Mouse (Mus musculus) forebrain, postnatal 0 days (tissue): Measurements from ENCODE around the gene Hint1. TPM values are rescaled to one million over a fixed set of nuclear protein-coding genes. Genes with fewer than 3 reads are reported as not detected.

Experiments used
- ATAC-seq: fragments of 200-750 bp; cut with Nextera tagmentation; 2 replicates; pipeline ENCODE4 v1.8.0; 2017; ENCODE audit warnings: mild to moderate bottlenecking, moderate library complexity
- DNase-seq: peaks from one replicate; pipeline ENCODE4 v3.0.0-alpha.2; 2015
- H3K27ac ChIP-seq: fragments of 300-500 bp; sonication (generic); 2 replicates; pipeline ENCODE4 v1.5.1; 2014; ENCODE audit warnings: low read depth, mild to moderate bottlenecking, antibody characterized with exemption, low read length, moderate library complexity, mixed read lengths
- H3K27me3 ChIP-seq: fragments of 300-500 bp; sonication (generic); 2 replicates; pipeline ENCODE4 v1.6.1; 2014; ENCODE audit warnings: mild to moderate bottlenecking, low read length, mixed read lengths; ENCODE audit not compliant: insufficient read depth
- H3K36me3 ChIP-seq: fragments of 300-500 bp; sonication (generic); 2 replicates; pipeline ENCODE4 v1.6.1; 2014; ENCODE audit warnings: mild to moderate bottlenecking, moderate library complexity; ENCODE audit not compliant: insufficient read depth
- H3K4me1 ChIP-seq: fragments of 300-500 bp; sonication (generic); 2 replicates; pipeline ENCODE4 v1.6.1; 2014; ENCODE audit warnings: antibody characterized with exemption; ENCODE audit not compliant: insufficient read depth
- H3K4me2 ChIP-seq: fragments of 300-500 bp; sonication (generic); 2 replicates; pipeline ENCODE4 v1.6.1; 2014; ENCODE audit warnings: low read depth, mild to moderate bottlenecking, moderate library complexity
- H3K4me3 ChIP-seq: fragments of 300-500 bp; sonication (generic); 2 replicates; pipeline ENCODE4 v1.5.1; 2014; ENCODE audit warnings: low read depth, low read length, mixed read lengths
- H3K9ac ChIP-seq: fragments of 300-500 bp; sonication (generic); 2 replicates; pipeline ENCODE4 v1.6.1; 2014; ENCODE audit warnings: mild to moderate bottlenecking
- H3K9me3 ChIP-seq: fragments of 300-500 bp; sonication (generic); 2 replicates; pipeline ENCODE4 v1.6.1; 2016; ENCODE audit warnings: low read length
- CTCF ChIP-seq: sonication (generic); IDR thresholded peaks from 2 replicates; pipeline ENCODE4 v1.5.1; 2016; ENCODE audit warnings: antibody characterized with exemption, control low read depth, low read depth
- WGBS: fragments of 180-500 bp; shearing (Covaris S2); extraction: QIAGEN DNeasy Blood & Tissue Kit; methylation state at CpG from one replicate; pipeline ENCODE4 v1.1.7; 2014; 5-methylcytosine and 5-hydroxymethylcytosine counted together
- polyA plus RNA-seq: library from polyadenylated mRNA; unstranded; fragments of >200 nt; fragmentation: Nextera tagmentation; extraction: Ambion mirVana; gene quantifications from 2 replicates; pipeline ENCODE4 v1.2.1, GENCODE M21; 2015
- total RNA-seq: library from RNA; depleted of rRNA; stranded (reverse); fragments of >200 nt; gene quantifications from 2 replicates; pipeline ENCODE4 v1.2.3, GENCODE M21; 2014

Hint1 gene
- total and polyA plus RNA-seq, 2 experiments from 2014 or later = 622 to 1,041 TPM

- H3K4me1 ChIP-seq = peaks cover 6% of the 10 kb centered on the region
- H3K27ac ChIP-seq = 0 out of 2 replicates have a peak overlapping the region, but pooled peaks have one; percentile 35
Measured at GRCm38 (mm10) chr11:54862621-54863520, 3.3 kb upstream of the Hint1 start.

GRCm38 (mm10) chr11:54865330-54866085 is 675 bp upstream of the Hint1 start:
- ATAC-seq (no peak), DNase-seq (no peak)
- peak overlapping the region; percentile 98; the same call in 1 of the 2 replicates for H3K9ac ChIP-seq
- peak overlapping the region; percentile 92 for H3K4me3 ChIP-seq
- peak overlapping the region; percentile 62 for H3K4me2 ChIP-seq
- peak overlapping the region; percentile 92; the same call in 1 of the 2 replicates for H3K27ac ChIP-seq
- no peaks in the 10 kb centered on the region for H3K27me3 ChIP-seq
- 72% methylated on average over 6 of the region's 6 CpGs for WGBS
- H3K4me1 ChIP-seq = peaks cover 9% of the 10 kb centered on the region
- peaks cover 11% of the 10 kb centered on the region for H3K36me3 ChIP-seq
- no peak for TF ChIP-seq CTCF
- no peaks in the 10 kb centered on the region for H3K9me3 ChIP-seq

More at GRCm38 (mm10) chr11:54862621-54863520, 3.3 kb upstream of the Hint1 start:
- no peak overlapping the region for H3K9ac ChIP-seq
- no peaks in the 10 kb centered on the region for H3K27me3 ChIP-seq
- H3K4me2 ChIP-seq = no peak overlapping the region
- H3K9me3 ChIP-seq = no peaks in the 10 kb centered on the region
- no peak overlapping the region for H3K4me3 ChIP-seq
- peak; percentile 82 for DNase-seq
- TF ChIP-seq CTCF = peak; percentile 86
- WGBS = 38% methylated on average over 10 of the region's 10 CpGs
- H3K36me3 ChIP-seq = no peaks in the 10 kb centered on the region
- ATAC-seq = no peak

GRCm38 (mm10) chr11:54867049-54867385 is 834 bp downstream of the Hint1 start:
- no peak for TF ChIP-seq CTCF
- DNase-seq (peak; percentile 38), ATAC-seq (no peak)
- Histone ChIP-seq H3K27me3 (no peaks in the 10 kb centered on the region), H3K9me3 (no peaks in the 10 kb centered on the region), H3K4me2 (peak overlapping the region; percentile 62), H3K36me3 (peaks cover 24% of the 10 kb centered on the region), H3K27ac (peak overlapping the region; percentile 92), H3K4me3 (peak overlapping the region; percentile 92), H3K9ac (peak overlapping the region; percentile 98), H3K4me1 (peaks cover 9% of the 10 kb centered on the region)
- WGBS = under 1% methylated on average over 5 of the region's 5 CpGs

- Histone ChIP-seq H3K4me2 (peak overlapping the region; percentile 62), H3K4me3 (no peak overlapping the region), H3K9me3 (no peaks in the 10 kb centered on the region), H3K27ac (no peak overlapping the region), H3K27me3 (no peaks in the 10 kb centered on the region), H3K9ac (peak overlapping the region; percentile 98; the same call in 1 of the 2 replicates), H3K4me1 (peaks cover 9% of the 10 kb centered on the region), H3K36me3 (peaks cover 31% of the 10 kb centered on the region)
- DNase-seq (no peak), ATAC-seq (no peak)
- no peak for TF ChIP-seq CTCF
- 86% methylated on average over 3 of the region's 3 CpGs for WGBS
Measured at GRCm38 (mm10) chr11:54867903-54868434, 1.8 kb downstream of the Hint1 start.

- Histone ChIP-seq H3K9ac (no peak overlapping the region; the same call in 1 of the 2 replicates), H3K36me3 (peaks cover 33% of the 10 kb centered on the region), H3K9me3 (no peaks in the 10 kb centered on the region), H3K27ac (no peak overlapping the region), H3K27me3 (no peaks in the 10 kb centered on the region), H3K4me1 (peaks cover 9% of the 10 kb centered on the region), H3K4me2 (no peak overlapping the region), H3K4me3 (no peak overlapping the region)
- TF ChIP-seq CTCF = no peak
- DNase-seq = no peak
- ATAC-seq = no peak
- WGBS = 71% methylated on average over 2 of the region's 2 CpGs
Measured at GRCm38 (mm10) chr11:54868445-54868844, 2.3 kb downstream of the Hint1 start.

- no peak overlapping the region for H3K27ac ChIP-seq
- DNase-seq (no peak), ATAC-seq (no peak)
- no peak overlapping the region for H3K4me3 ChIP-seq
- H3K9me3 ChIP-seq = no peaks in the 10 kb centered on the region
- H3K4me1 ChIP-seq = peaks cover 9% of the 10 kb centered on the region
- TF ChIP-seq CTCF = no peak
- 73% methylated on average over 3 of the region's 3 CpGs for WGBS
- H3K9ac ChIP-seq = no peak overlapping the region
- H3K36me3 ChIP-seq = peaks cover 42% of the 10 kb centered on the region
- H3K4me2 ChIP-seq = no peak overlapping the region
- H3K27me3 ChIP-seq = no peaks in the 10 kb centered on the region
Measured at GRCm38 (mm10) chr11:54869318-54869717, 3.1 kb downstream of the Hint1 start.
